Mouse (Mus musculus) lung, postnatal 10 days (tissue): ENCODE measurements at regions not wholly inside any gene's neighbourhood (a gene's known extent, or its start where the extent isn't known, plus 50 kb on each side); places are given as distances from the start of the nearest gene placed in this dataset.

Experiments
- DNase-seq: peaks from one replicate; pipeline ENCODE4 v3.0.0; 2021

- no peak for DNase-seq
Measured at GRCm38 (mm10) chr12:70674144-70674543, 151.2 kb upstream of the Frmd6 start.

GRCm38 (mm10) chr12:70675846-70676245 lies 149.5 kb upstream of the Frmd6 start:
- DNase-seq, result no peak

DNA sequence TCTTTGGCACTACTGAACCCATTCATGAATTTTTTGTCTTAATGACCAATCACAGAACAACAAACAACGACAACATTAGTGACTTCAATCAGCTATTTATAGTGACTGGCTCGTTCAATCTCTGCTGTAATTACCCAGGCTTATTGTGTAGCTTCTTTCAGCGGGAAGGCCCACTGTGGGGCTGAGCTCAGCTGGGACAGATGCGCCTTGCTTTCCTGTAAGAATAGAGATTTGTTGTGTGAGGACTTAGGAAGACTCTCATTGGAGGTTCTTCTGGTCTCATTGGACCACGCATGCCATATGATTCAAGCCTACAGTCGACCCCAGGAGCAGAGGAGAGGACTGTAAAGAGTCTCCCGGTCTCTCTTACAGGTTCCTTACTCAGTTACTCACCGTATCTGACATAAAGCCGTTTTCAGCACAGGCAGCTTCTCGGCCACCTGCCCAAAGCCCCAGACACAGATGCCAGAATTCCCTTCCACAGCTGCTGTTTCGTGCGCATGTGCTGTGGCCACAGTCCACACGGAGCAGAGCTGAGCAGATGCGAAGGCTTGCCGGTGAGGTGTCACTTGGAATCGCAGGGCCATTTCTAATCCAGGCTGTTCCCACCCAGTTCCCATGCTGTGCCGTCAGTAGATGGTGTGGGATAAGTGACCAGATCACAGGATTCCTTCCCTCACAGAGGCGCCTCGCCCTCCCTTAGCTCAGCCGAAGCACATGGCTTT lies 145.5 kb upstream of the Frmd6 start:
- peak; percentile 64 for DNase-seq

DNA sequence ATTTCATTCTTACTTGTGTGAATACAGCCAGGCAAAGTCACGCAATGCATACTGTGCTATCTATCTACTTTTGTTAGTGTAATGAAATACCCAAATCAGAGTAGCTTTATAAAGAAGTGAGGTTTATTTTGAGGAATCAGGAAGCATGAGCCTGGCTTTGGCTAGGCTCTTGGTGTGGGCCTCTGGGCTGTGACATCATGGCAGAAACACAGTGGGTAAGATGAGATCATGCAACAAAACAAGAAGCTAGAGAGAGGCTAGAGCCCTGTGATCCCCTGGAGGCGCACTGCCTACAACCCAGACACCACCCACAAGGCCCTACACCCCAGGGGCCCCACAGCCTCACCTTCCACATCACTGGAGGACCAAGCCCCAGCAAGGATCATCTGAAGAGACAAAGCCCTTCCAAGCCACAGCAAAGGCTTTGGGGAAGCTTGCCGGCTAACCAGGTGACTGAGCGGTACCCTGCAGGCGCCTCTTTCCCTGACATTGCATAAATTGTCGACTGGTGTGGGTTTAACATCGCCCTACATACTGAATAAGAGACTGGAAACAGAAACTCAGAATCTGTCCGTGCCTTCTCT lies 143.8 kb upstream of the Frmd6 start:
- no peak for DNase-seq

- peak; percentile 15 for DNase-seq
Measured at GRCm38 (mm10) chr12:70684354-70684753, 141.0 kb upstream of the Frmd6 start.

DNA sequence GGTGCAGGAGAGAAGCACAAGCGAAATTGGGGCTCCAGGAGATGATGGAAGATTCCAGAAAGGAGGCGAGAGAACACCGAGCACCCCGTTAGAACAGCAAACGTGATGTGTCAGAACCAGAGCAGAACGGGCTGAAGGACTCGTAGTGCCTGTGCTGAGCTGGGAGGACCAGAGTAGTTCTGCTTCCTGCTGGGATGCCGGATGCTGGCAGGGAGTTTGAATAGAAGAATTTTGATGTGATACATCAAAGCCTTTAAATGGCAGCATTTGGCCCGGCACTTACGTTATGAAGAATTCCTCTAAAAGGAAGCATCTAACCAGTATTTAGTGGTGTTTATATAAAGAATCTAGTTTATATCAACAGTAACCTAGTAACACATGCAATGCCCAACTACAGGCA lies 139.9 kb upstream of the Frmd6 start:
- DNase-seq, result peak; percentile 61

GRCm38 (mm10) chr12:70686337-70686736 lies 139.0 kb upstream of the Frmd6 start:
- DNase-seq, result peak; percentile 55

- peak; percentile 55 for DNase-seq
Measured at GRCm38 (mm10) chr12:70686971-70687370, 138.3 kb upstream of the Frmd6 start.

DNA sequence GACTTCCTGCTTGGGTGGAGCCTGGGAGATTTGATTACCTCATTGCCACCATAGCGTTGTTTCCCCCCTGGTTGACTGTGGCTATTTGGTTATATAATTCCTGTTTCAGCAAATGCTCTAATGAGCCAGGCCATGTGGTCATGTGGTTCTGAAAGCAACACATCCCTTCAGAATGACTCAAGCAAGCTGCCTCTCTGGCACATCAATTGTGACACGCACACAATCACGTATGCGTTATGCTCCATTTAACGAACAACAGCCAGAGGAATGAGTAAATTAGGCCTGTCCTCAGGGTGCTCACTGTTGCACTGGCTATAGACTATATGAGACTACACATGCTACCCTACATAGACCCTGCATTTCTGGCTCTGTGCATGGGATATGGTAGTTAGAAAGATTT lies 130.2 kb upstream of the Frmd6 start:
- no peak for DNase-seq

GRCm38 (mm10) chr12:70696256-70696655 lies 129.1 kb upstream of the Frmd6 start:
- no peak for DNase-seq

- no peak for DNase-seq
Measured at GRCm38 (mm10) chr12:70698466-70698865, 126.8 kb upstream of the Frmd6 start.

GRCm38 (mm10) chr12:70702473-70702872 lies 122.8 kb upstream of the Frmd6 start:
- DNase-seq, result no peak

- no peak for DNase-seq
Measured at GRCm38 (mm10) chr12:70706806-70707628, 118.3 kb upstream of the Frmd6 start.

DNA sequence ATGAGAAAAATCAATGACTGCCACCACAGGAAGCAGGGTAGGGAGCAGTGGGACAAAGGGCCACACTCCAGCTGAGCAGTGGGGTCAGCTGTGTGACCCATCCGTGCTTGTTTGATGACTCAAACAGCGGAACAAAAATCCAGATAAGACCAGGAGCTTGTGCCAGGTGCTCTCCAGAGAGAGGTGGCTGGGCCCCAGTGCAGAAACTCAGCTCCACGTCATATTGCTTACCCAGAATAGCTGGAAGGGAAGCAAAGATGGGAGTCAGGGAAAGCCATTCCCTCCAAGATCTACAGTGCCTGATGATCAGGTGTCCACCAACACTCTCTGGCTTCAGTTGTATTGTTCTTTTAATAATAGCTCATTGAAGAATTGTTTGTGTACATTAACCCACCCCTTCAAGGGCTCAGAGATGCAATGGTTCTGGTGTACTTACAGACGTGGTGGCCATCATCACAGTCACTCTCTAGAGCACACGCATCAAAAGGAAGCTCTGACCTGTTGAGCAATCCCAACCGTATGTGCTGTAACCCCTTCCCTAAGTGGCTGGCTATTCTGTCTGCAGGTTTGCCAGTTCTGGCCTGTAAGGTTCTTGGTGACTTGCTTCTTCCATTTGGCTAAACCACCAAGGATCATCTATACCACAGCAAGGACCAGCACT lies 117.6 kb upstream of the Frmd6 start:
- DNase-seq, result peak; percentile 29

GRCm38 (mm10) chr12:70708290-70708668 lies 117.0 kb upstream of the Frmd6 start:
- no peak for DNase-seq

DNA sequence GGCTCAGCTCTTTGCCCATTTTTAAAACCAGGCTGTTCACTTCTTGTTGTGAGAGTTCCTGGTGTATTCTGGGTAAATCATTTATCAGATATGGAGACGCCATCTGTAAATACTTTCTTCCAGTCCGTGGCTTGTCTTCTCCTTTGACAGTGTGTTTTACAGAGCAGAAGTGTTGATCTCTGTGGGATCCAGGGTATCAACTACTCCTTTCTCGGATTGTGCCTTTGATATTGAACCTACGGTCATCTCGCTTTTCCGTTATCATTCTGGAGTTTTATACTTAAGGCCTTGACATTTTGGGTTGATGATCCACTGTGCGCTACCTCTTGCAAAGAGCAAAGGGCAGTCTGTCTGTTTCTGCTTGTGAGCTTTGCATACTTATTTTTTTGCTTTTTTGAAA lies 115.0 kb upstream of the Frmd6 start:
- no peak for DNase-seq

DNA sequence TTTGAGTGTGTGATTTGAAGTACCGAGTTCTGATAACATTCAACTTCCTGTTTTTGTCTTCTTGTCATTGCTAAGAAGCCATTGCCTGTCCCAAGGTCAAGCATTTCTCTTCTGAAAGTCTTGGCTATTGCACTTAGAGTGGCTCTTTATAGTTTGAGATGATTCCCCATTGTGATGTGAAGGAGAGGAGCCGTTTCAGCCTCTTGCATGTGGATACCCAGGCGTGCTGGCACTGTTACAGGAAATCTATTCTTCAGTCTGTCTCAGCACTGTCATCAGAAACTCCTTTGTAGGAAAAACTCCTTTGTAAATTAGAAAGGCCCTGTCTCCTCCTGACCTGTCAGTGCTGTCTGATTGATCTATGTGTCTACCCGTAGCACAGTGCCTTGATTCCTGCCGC lies 114.3 kb upstream of the Frmd6 start:
- DNase-seq, result no peak

DNA sequence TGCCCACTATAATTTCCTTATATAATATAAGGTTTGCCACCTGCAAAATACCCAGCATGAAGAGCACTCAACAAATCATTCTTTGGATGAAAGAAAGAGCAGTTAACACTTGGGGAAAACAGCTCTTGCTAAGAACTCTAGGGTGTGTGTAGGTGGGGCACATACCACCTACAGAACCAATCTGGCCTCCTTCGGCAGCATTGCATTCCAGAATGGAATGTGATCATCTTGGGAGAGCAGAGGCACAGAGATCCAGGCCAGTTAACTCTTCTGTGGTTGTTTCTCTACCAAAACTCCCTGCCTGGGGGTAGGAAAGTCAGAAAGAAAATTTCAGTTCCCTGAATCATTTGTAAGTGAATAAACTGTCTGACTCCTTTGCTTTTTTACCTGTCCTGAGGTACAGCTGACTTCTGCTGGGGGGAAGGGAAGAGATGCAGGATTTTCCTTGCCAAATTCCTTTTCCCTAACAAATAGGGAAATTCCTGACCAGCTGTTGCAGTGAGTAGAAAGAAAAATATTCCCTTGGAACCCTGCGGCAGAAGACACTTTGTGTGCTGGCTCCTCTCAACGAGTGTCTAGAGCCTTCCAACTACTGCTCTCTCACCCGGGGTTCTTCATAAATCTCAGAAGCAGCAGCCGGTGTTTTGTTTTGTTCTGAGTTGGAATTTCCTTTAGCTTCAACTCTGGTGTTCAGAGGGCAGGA lies 112.8 kb upstream of the Frmd6 start:
- DNase-seq, result no peak

- no peak for DNase-seq
Measured at GRCm38 (mm10) chr12:70713499-70714280, 111.6 kb upstream of the Frmd6 start.

GRCm38 (mm10) chr12:70714281-70714679 lies 111.0 kb upstream of the Frmd6 start:
- DNase-seq, result no peak

DNA sequence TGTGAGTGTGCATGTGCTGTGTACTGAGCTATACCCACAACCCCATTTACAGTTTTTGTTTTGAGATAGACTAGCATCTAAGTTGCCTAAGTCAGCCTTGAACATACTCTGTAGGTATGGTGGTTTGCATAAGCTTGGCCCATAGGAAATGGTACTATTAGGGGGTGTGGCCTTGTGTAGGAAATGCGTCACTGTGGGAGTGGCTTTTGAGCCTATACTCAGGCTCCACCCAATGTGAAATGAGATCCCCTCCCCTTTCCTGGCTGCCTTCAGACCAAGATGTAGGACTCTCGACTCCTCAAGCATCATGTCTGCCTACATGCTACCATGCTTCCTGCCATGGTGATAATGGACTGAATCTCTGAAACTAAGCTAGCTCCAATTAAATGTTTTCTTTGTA lies 109.5 kb upstream of the Frmd6 start:
- no peak for DNase-seq

GRCm38 (mm10) chr12:70718602-70719001 lies 106.7 kb upstream of the Frmd6 start:
- peak; percentile 34 for DNase-seq
